Mouse (Mus musculus) cerebellum, adult 2 months (tissue): ENCODE results near the gene Daam1. TPM values are rescaled to one million over a fixed set of nuclear protein-coding genes. Genes with fewer than 3 reads are reported as not detected.

Source experiments
- DNase-seq, 2 experiments: peaks; one replicate each; pipeline ENCODE4 v3.0.0; 2021
- H3K27ac ChIP-seq: fragments of 200-500 bp; 2 replicates; pipeline ENCODE4 v1.5.1; 2012; ENCODE audit warnings: low read length, control low read depth, inconsistent platforms; ENCODE audit not compliant: insufficient read depth
- H3K27me3 ChIP-seq: fragments of 200-500 bp; 2 replicates; pipeline ENCODE4 v1.6.1; 2012; ENCODE audit warnings: inconsistent platforms, mild to moderate bottlenecking, low read length, moderate library complexity; ENCODE audit not compliant: control insufficient read depth, insufficient read depth
- H3K4me1 ChIP-seq: fragments of 200-500 bp; 2 replicates; pipeline ENCODE4 v1.6.1; 2011; ENCODE audit warnings: low read length; ENCODE audit not compliant: control insufficient read depth, insufficient read depth
- H3K4me3 ChIP-seq: fragments of 200-500 bp; replicated peaks from 2 replicates; pipeline ENCODE3; 2011; ENCODE audit warnings: mild to moderate bottlenecking, low read depth, low read length, control low read depth; ENCODE audit not compliant: insufficient read depth
- CTCF ChIP-seq: fragments of 200-500 bp; IDR thresholded peaks from 2 replicates; pipeline ENCODE4 v1.5.1; 2011; ENCODE audit warnings: low read depth, mild to moderate bottlenecking, control low read depth, low read length, moderate library complexity, borderline replicate concordance; ENCODE audit not compliant: insufficient read depth
- POLR2A ChIP-seq: fragments of 200-500 bp; IDR thresholded peaks from 2 replicates; pipeline ENCODE4 v1.6.1; 2011; ENCODE audit warnings: low read length, control low read depth, borderline replicate concordance; ENCODE audit not compliant: insufficient read depth
- WGBS: fragments of 180-500 bp; shearing (Covaris S2); methylation state at CpG from one replicate; pipeline ENCODE4 v1.1.7; 2018; 5-methylcytosine and 5-hydroxymethylcytosine counted together
- polyA plus RNA-seq: library from polyadenylated mRNA; depleted of rRNA; stranded (reverse); fragments of >200 nt; gene quantifications from 2 replicates; pipeline ENCODE4 v1.2.3, GENCODE M21; 2012

The Daam1 gene
- polyA plus RNA-seq, 1 experiment: 31.2 TPM

DNA sequence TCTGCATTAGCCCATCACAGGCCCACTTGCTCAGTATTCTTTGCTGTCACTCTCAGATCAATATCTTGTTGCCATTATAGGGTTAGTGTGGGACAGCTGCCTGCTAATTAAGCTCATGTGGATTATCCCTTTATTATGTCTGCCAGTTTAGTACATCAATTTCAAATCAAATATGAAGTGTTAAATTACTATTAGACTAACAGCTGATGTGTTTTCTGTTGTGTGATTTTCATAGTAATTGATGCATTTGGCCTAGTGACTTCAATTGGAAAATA is 25.5 kb downstream of the Daam1 start:
- no peak for TF ChIP-seq POLR2A
- TF ChIP-seq CTCF: no peak
- peaks cover 14% of the 10 kb centered on the region for H3K4me1 ChIP-seq
- no peak overlapping the region for H3K27ac ChIP-seq
- no peaks in the 10 kb centered on the region for H3K27me3 ChIP-seq
- DNase-seq: no peak
- no peak overlapping the region for H3K4me3 ChIP-seq

DNA sequence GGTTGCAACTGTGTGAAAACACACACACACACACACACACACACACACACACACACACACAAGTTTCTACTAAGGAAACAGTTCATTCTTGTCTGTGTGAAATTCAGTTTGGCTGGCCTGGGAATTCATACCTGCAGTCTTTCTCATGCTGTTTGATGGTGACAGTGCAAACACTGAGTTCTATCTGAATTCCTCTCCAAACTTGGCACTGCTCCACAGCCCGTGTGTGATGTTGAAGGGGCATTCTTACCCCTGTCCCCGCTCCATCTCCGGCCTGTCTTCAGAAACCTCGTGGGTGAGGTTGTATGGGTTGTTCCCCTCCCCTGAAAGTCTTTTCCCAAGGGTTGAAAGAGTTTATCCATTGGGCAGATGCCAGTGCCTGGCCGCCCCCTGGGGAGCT is 28.2 kb downstream of the Daam1 start:
- 42% methylated on average over 5 of the region's 5 CpGs for WGBS
- H3K4me3 ChIP-seq: no peak overlapping the region
- no peak for TF ChIP-seq POLR2A
- no peak for TF ChIP-seq CTCF

DNA sequence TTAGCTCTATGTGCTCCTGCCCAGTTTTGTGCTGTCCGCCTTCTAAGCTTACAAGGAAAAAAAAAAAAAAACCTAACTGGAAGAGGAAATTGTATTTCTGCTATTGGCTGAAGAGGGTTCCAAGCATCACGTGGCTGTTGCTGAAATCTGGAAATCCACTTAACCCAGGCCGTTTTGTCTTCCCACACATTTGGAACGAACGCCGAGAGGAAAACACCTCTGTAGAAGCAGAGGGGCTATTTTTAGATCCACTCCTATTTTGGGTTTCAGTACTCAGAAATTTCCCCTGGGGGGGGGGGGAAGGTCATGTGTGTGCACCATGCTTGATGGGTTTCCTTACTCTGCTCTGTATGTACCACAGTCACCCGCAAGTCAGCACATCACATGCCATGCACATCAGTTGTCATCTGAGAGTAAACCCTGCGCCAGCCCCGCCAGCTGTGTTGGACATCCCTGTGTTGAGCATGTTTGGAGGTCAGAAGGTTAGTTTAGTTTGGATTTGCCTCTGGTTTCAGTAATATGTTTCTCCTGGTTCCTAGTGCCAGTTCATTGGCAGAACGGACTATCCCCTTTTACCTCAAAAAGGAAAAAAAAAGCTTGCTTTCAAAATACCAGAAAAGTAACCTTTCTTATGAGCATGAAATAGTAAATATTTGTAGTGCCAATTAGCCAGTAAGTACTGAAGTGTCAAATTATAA is 33.1 kb downstream of the Daam1 start:
- Histone ChIP-seq H3K27ac (no peak overlapping the region), H3K4me3 (no peak overlapping the region), H3K27me3 (no peaks in the 10 kb centered on the region), H3K4me1 (peaks cover 17% of the 10 kb centered on the region)
- 52% methylated on average over 10 of the region's 10 CpGs for WGBS
- no peak for DNase-seq
- TF ChIP-seq POLR2A: no peak
- TF ChIP-seq CTCF: no peak

More for the DNA sequence above, 28.2 kb downstream of the Daam1 start:
- Histone ChIP-seq H3K27ac (no peak overlapping the region), H3K27me3 (no peaks in the 10 kb centered on the region), H3K4me1 (peaks cover 17% of the 10 kb centered on the region)
- no peak for DNase-seq

- Histone ChIP-seq H3K27me3 (no peaks in the 10 kb centered on the region), H3K4me1 (peaks cover 17% of the 10 kb centered on the region), H3K27ac (no peak overlapping the region), H3K4me3 (no peak overlapping the region)
- 70% methylated on average over 3 of the region's 3 CpGs for WGBS
- TF ChIP-seq CTCF (no peak), POLR2A (no peak)
- no peak for DNase-seq
These were observed 33.6 kb downstream of the Daam1 start for GRCm38 (mm10) chr12:71864544-71864897.

DNA sequence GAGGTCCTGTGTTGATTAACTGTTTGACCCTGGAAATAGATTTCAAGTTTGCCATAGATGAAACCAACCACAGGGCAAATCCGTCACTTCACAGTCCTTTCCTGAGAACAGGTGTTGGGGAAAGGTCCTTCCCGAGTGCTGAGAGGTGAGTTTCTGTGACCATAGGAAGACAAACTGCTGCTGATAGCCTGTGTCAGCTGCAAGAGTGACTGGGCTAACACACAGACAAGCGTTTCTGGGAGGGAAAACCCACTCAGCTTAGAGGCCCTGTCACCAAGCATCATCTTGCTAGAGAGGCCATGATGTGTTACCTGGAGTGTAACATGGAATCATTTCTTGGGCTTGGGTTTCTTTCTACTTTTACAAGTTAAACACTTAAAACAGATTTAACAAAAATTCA is 35.1 kb downstream of the Daam1 start:
- no peak for TF ChIP-seq POLR2A
- no peak for TF ChIP-seq CTCF
- H3K27me3 ChIP-seq: no peaks in the 10 kb centered on the region
- H3K4me3 ChIP-seq: no peak overlapping the region
- H3K27ac ChIP-seq: no peak overlapping the region
- peaks cover 20% of the 10 kb centered on the region for H3K4me1 ChIP-seq
- DNase-seq: no peak
- WGBS: 84% methylated on average over 3 of the region's 3 CpGs

GRCm38 (mm10) chr12:71867345-71868240 is 36.7 kb downstream of the Daam1 start:
- 63% methylated on average over 9 of the region's 9 CpGs for WGBS
- DNase-seq: no peak
- TF ChIP-seq POLR2A: no peak
- TF ChIP-seq CTCF: no peak
- Histone ChIP-seq H3K4me3 (no peak overlapping the region), H3K27me3 (no peaks in the 10 kb centered on the region), H3K27ac (peak overlapping the region; percentile 24; the same call in 1 of the 2 replicates), H3K4me1 (peaks cover 19% of the 10 kb centered on the region)

DNA sequence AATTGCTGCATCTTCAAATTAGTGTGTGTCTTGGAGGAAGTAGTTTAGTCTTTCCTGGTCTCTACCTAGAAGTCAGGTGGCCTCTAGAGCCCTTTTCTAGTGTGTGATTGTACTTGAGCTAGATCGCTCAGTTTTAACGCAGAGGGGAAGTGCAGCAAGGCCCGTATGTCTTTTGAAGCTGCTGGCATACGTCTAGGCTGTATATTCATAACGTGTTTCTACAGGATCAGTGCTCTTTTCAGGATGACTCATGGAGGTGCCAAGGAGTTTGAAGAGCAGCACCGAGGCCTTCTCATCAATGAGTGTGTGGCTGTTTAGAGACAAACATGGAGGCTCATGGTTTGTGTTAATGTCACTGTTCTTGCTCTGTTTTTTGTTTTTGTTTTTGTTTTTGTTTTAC is 39.8 kb downstream of the Daam1 start:
- peak in 1 of 2 experiments; percentile 36 for DNase-seq
- no peak overlapping the region for H3K4me3 ChIP-seq
- H3K4me1 ChIP-seq: peaks cover 16% of the 10 kb centered on the region
- no peaks in the 10 kb centered on the region for H3K27me3 ChIP-seq
- 76% methylated on average over 6 of the region's 6 CpGs for WGBS
- H3K27ac ChIP-seq: no peak overlapping the region
- no peak for TF ChIP-seq POLR2A
- no peak for TF ChIP-seq CTCF

DNA sequence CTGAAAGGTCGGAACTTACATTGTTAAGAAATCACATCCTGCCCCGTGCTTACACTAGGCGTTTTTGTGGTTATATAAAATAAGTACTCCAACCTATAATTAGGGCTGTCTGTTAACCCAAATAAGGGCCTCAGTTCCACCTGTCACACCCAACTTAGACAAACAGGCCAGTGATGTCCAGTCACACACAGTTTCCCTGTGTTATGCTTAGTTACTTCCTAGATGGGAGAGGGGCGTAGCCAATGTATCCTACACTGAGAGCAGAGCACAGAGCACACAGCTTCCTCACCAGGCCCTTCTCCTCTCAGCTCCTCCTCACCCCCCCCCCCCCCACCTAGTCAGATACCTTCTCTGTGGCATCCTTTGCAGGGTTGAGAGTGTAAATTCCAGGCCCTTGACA is 41.5 kb downstream of the Daam1 start:
- H3K27ac ChIP-seq: no peak overlapping the region
- TF ChIP-seq CTCF (no peak), POLR2A (no peak)
- no peaks in the 10 kb centered on the region for H3K27me3 ChIP-seq
- peaks cover 15% of the 10 kb centered on the region for H3K4me1 ChIP-seq
- WGBS: 94% methylated on average over 4 of the region's 4 CpGs
- no peak for DNase-seq
- no peak overlapping the region for H3K4me3 ChIP-seq
